Mouse (Mus musculus) kidney, adult 9 months (tissue): ENCODE measurements around the gene Timp1.

Experiments
- DNase-seq: peaks from one replicate; pipeline ENCODE4 v3.0.0; 2022

The Timp1 gene

GRCm38 (mm10) chrX:20869962-20870513 is at the start of gene Timp1:
TSS of gene Timp1 (plus strand) at chrX:20870166.
- no peak for DNase-seq

GRCm38 (mm10) chrX:20828934-20829333 is 41.0 kb upstream of the Timp1 start:
- DNase-seq, result peak; percentile 59

- DNase-seq, result no peak
Measured at GRCm38 (mm10) chrX:20847232-20847631, 22.7 kb upstream of the Timp1 start.

GRCm38 (mm10) chrX:20847816-20848215 is 22.1 kb upstream of the Timp1 start:
- DNase-seq, result no peak

GRCm38 (mm10) chrX:20848256-20848984 is 21.5 kb upstream of the Timp1 start:
- peak; percentile 97 for DNase-seq

GRCm38 (mm10) chrX:20853794-20854193 is 16.2 kb upstream of the Timp1 start:
- no peak for DNase-seq

- no peak for DNase-seq
Measured at GRCm38 (mm10) chrX:20861453-20862104, 8.4 kb upstream of the Timp1 start.

GRCm38 (mm10) chrX:20862105-20863065 is 7.6 kb upstream of the Timp1 start:
- DNase-seq, result no peak

- DNase-seq, result no peak
Measured at GRCm38 (mm10) chrX:20863161-20864101, 6.5 kb upstream of the Timp1 start.

- no peak for DNase-seq
Measured at GRCm38 (mm10) chrX:20868091-20868490, 1.9 kb upstream of the Timp1 start.

GRCm38 (mm10) chrX:20869203-20869602 is 763 bp upstream of the Timp1 start:
- DNase-seq, result no peak

GRCm38 (mm10) chrX:20872928-20873500 is 3.0 kb downstream of the Timp1 start:
- no peak for DNase-seq

- no peak for DNase-seq
Measured at GRCm38 (mm10) chrX:20875241-20875640, 5.3 kb downstream of the Timp1 start.

- no peak for DNase-seq
Measured at GRCm38 (mm10) chrX:20910074-20910473, 40.1 kb downstream of the Timp1 start.

- no peak for DNase-seq
Measured at GRCm38 (mm10) chrX:20913726-20914125, 43.8 kb downstream of the Timp1 start.

- no peak for DNase-seq
Measured at GRCm38 (mm10) chrX:20915075-20915474, 45.1 kb downstream of the Timp1 start.

GRCm38 (mm10) chrX:20920249-20920843 is 50.4 kb downstream of the Timp1 start:
- DNase-seq, result no peak

- DNase-seq, result peak; percentile 77
Measured at GRCm38 (mm10) chrX:20920844-20921364, 50.9 kb downstream of the Timp1 start, which contains the start of gene Syn1. TSS of gene Syn1 (minus strand) at chrX:20921004.

- DNase-seq, result no peak
Measured at GRCm38 (mm10) chrX:20921366-20921765, 51.4 kb downstream of the Timp1 start.

- no peak for DNase-seq
Measured at GRCm38 (mm10) chrX:20923506-20923905, 53.5 kb downstream of the Timp1 start.
